Mouse (Mus musculus) limb, embryonic 15.5 days (tissue): ENCODE measurements around the gene Gm17535. TPM values are rescaled to one million over a fixed set of nuclear protein-coding genes. Genes with fewer than 3 reads are reported as not detected.
"Not testable (repeated sequence)": the region's sequence is repeated elsewhere in the genome, so short reads cannot be mapped to it uniquely, and the experiment has no call there.

ENCODE experiments used
- ATAC-seq: fragments of 200-750 bp; cut with Nextera tagmentation; 2 replicates; pipeline ENCODE4 v1.8.0; 2017; ENCODE audit warnings: low read depth, moderate TSS enrichment; ENCODE audit not compliant: insufficient number of reproducible peaks, low FRiP score, low TSS enrichment
- H3K27ac ChIP-seq: fragments of 300-500 bp; sonication (generic); 2 replicates; pipeline ENCODE4 v1.5.1; 2015; ENCODE audit warnings: moderate library complexity, mild to moderate bottlenecking, inconsistent platforms
- H3K27me3 ChIP-seq: fragments of 300-500 bp; sonication (generic); 2 replicates; pipeline ENCODE4 v1.6.1; 2015; ENCODE audit warnings: inconsistent platforms
- H3K36me3 ChIP-seq: fragments of 300-500 bp; sonication (generic); 2 replicates; pipeline ENCODE4 v1.6.1; 2015; ENCODE audit warnings: inconsistent platforms
- H3K4me1 ChIP-seq: fragments of 300-500 bp; sonication (generic); 2 replicates; pipeline ENCODE4 v1.6.1; 2015; ENCODE audit warnings: inconsistent platforms
- H3K4me2 ChIP-seq: fragments of 300-500 bp; sonication (generic); 2 replicates; pipeline ENCODE4 v1.6.1; 2015; ENCODE audit warnings: mild to moderate bottlenecking, inconsistent platforms
- H3K4me3 ChIP-seq: fragments of 300-500 bp; sonication (generic); 2 replicates; pipeline ENCODE4 v1.5.1; 2015; ENCODE audit warnings: mild to moderate bottlenecking, inconsistent platforms
- H3K9ac ChIP-seq: fragments of 300-500 bp; sonication (generic); 2 replicates; pipeline ENCODE4 v1.6.1; 2015; ENCODE audit warnings: inconsistent platforms
- H3K9me3 ChIP-seq: fragments of 300-500 bp; sonication (generic); 2 replicates; pipeline ENCODE4 v1.6.1; 2016; ENCODE audit warnings: inconsistent platforms
- WGBS: fragments of 180-500 bp; shearing (Covaris S2); methylation state at CpG from one replicate; pipeline ENCODE4 v1.1.7; 2015; 5-methylcytosine and 5-hydroxymethylcytosine counted together
- microRNA-seq: library from miRNA; unstranded; fragments of <30 nt; microRNA quantifications from one replicate; pipeline ENCODE4, GENCODE M21; 2016
- polyA plus RNA-seq: library from polyadenylated mRNA; unstranded; fragments of >200 nt; fragmentation: Nextera tagmentation; extraction: Ambion mirVana; gene quantifications from 2 replicates; pipeline ENCODE4 v1.2.1, GENCODE M21; 2015

The Gm17535 gene
- polyA plus RNA-seq, 1 experiment from 2014 or later = not detected

- WGBS = 70% methylated on average over 9 of the region's 9 CpGs
- not testable (repeated sequence) for H3K27ac ChIP-seq, H3K9me3 ChIP-seq, ATAC-seq, H3K4me1 ChIP-seq, H3K4me3 ChIP-seq, H3K27me3 ChIP-seq, H3K36me3 ChIP-seq, H3K9ac ChIP-seq, H3K4me2 ChIP-seq
Measured at GRCm38 (mm10) chr9:3027200-3027599, 7.2 kb upstream of the Gm17535 start.

- WGBS = 64% methylated on average over 14 of the region's 16 CpGs
- not testable (repeated sequence) for H3K4me2 ChIP-seq
Measured at GRCm38 (mm10) chr9:3029276-3030000, 5.0 kb upstream of the Gm17535 start.

GRCm38 (mm10) chr9:3030677-3031318 lies 3.6 kb upstream of the Gm17535 start:
- not testable (repeated sequence) for H3K9ac ChIP-seq, H3K27ac ChIP-seq, ATAC-seq, H3K4me1 ChIP-seq, H3K27me3 ChIP-seq, H3K4me3 ChIP-seq, H3K9me3 ChIP-seq, H3K36me3 ChIP-seq, H3K4me2 ChIP-seq
- WGBS = 67% methylated on average over 3 of the region's 10 CpGs

More at GRCm38 (mm10) chr9:3029276-3030000, 5.0 kb upstream of the Gm17535 start:
- not testable (repeated sequence) for H3K9me3 ChIP-seq, H3K9ac ChIP-seq, H3K4me1 ChIP-seq, H3K36me3 ChIP-seq, H3K27ac ChIP-seq, ATAC-seq, H3K27me3 ChIP-seq, H3K4me3 ChIP-seq

GRCm38 (mm10) chr9:3036577-3036976 lies 2.2 kb downstream of the Gm17535 start, which contains the start of gene Gm10715:
Gene Gm10715 (plus strand): TSS chr9:3036877.
- 71% methylated on average over 8 of the region's 8 CpGs for WGBS
- H3K9ac ChIP-seq, H3K27ac ChIP-seq, H3K27me3 ChIP-seq, H3K4me2 ChIP-seq, H3K4me3 ChIP-seq, H3K4me1 ChIP-seq, H3K9me3 ChIP-seq, H3K36me3 ChIP-seq, ATAC-seq: not testable (repeated sequence)

- not testable (repeated sequence) for H3K4me1 ChIP-seq, H3K27me3 ChIP-seq, H3K9ac ChIP-seq, H3K4me2 ChIP-seq, H3K9me3 ChIP-seq, H3K36me3 ChIP-seq, ATAC-seq, H3K27ac ChIP-seq, H3K4me3 ChIP-seq
- WGBS = 68% methylated on average over 4 of the region's 4 CpGs
Measured at GRCm38 (mm10) chr9:3038161-3038560, 3.8 kb downstream of the Gm17535 start.

Small RNAs within 50 kb of the gene (microRNA-seq; reads per million reads assigned to microRNA genes)
- gene Mir101c = not detected

Other genes with a start within 250 kb of the Gm17535 start
- not detected in 2 replicates for gene Gm10722, start 33.7 kb upstream of the Gm17535 start, polyA plus RNA-seq
- not detected in 2 replicates for gene Gm11168, start 31.3 kb upstream of the Gm17535 start, polyA plus RNA-seq
- gene Gm10721, start 21.5 kb upstream of the Gm17535 start, polyA plus RNA-seq = not detected in 2 replicates
- not detected in 2 replicates for gene Gm10720, start 18.9 kb upstream of the Gm17535 start, polyA plus RNA-seq
- 0.41 TPM in 1 of 2 replicates, not detected in the other for gene Gm10719, start 17.2 kb upstream of the Gm17535 start, polyA plus RNA-seq
- 0.41 TPM in 1 of 2 replicates, not detected in the other for gene Gm10718, start 11.1 kb upstream of the Gm17535 start, polyA plus RNA-seq
- 0.26 TPM in 1 of 2 replicates, not detected in the other for gene Gm10717, start 9.2 kb upstream of the Gm17535 start, polyA plus RNA-seq
- gene Gm10715, start 2.3 kb downstream of the Gm17535 start, polyA plus RNA-seq = not detected in 2 replicates